ENCODE assay signal across 9 mouse cellular contexts in the genomic region with DNA sequence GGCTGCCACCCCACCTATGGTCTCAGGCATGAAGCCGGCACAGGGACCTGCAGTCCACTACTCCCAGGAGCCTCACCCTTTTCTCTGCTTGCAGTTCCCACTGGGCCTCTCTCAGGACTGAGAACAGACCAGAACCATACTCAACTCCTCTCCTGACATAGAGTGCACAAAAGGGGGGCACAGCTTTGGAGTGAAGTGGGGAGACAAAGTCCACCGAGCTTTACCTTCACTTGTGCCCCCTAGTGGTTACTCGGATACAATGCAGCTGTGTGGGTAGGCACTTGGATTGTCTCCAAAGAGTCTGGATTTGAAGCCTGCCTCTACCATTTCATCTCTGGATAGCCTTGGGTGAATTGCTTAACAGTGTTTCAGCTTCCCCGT.
DNase-seq lines count a peak whose midpoint lies in the region; ATAC-seq and TF ChIP-seq lines count a peak whose summit lies in the region.
"Had no signal": no experiment of that assay in that cellular context is flagged by ENCODE, and none has a peak within 500 bp of the region (broad histone marks: within the 10 kb centered on the region; RNA-seq: fewer than 3 reads in every experiment).

No protein-coding gene starts in this region.

- TF ChIP-seq EP300 in heart, adult 2 months (IDR thresholded peaks at IDR 0.05; ENCODE audit: insufficient read depth, low read depth, low read length), result no peak

- peak overlapping the region; percentile 51; the same call in 1 of the 2 replicates for H3K27ac ChIP-seq in heart, adult 2 months
- no peak overlapping the region for H3K27ac ChIP-seq in embryonic facial prominence, embryonic 11.5 days (replicated peaks; ENCODE audit: low read depth, low read length)
- peak overlapping the region; percentile 24; the same call in 1 of the 2 replicates for H3K27ac ChIP-seq in hindbrain, embryonic 10.5 days

- ATAC-seq in embryonic facial prominence, embryonic 11.5 days (replicated peaks; ENCODE audit: insufficient number of reproducible peaks, low FRiP score, low TSS enrichment, low read depth), result no peak
- ATAC-seq: Patski had no signal

- H3K9ac ChIP-seq in heart, adult 2 months (ENCODE audit: low read depth, low read length), result no peak overlapping the region
- H3K9ac ChIP-seq in embryonic facial prominence, embryonic 11.5 days (replicated peaks; ENCODE audit: low read length), result no peak overlapping the region

- no peak for TF ChIP-seq POLR2A in heart, adult 2 months (IDR thresholded peaks at IDR 0.05; ENCODE audit: insufficient read depth, low read depth, low read length)

- WGBS in heart, adult 2 months, result 26% methylated on average over 4 of the region's 4 CpGs
- 50% methylated on average over 4 of the region's 4 CpGs for WGBS in embryonic facial prominence, embryonic 11.5 days
- 49% methylated on average over 4 of the region's 4 CpGs for WGBS in hindbrain, embryonic 10.5 days

- peak in 1 of 2 experiments; percentile 18 for DNase-seq in heart, adult 2 months
- no peak for DNase-seq in heart, adult 11 months
- peak; percentile 65 for DNase-seq in ZHBTc4 (ENCODE audit: low read depth, low spot score)
- peak; percentile 66 for DNase-seq in embryonic facial prominence, embryonic 11.5 days (ENCODE audit: low spot score)
- DNase-seq in hindbrain, embryonic 10.5 days (ENCODE audit: low spot score), result peak; percentile 50
- peak; percentile 50 to 66 for DNase-seq in left cerebral cortex, postnatal 14 days (ENCODE audit: low spot score in 2 of 2)
- peak; percentile 76 for DNase-seq in retina, embryonic 14.5 days (ENCODE audit: low spot score)
- DNase-seq in gastrocnemius, adult 8-10 months (ENCODE audit: low spot score in 2 of 2), result no peak

- intact Hi-C loops in heart, adult 2 months (cut with DNase I), result no loop called here
- intact Hi-C loops in left cerebral cortex, postnatal 14 days (cut with DNase I), result loop anchor here (5.0 kb wide), 1 partner anchor 211 kb away; a partner anchor contains a TSS

- H3K4me1 ChIP-seq in heart, adult 2 months (ENCODE audit: control insufficient read depth, insufficient read depth, low read length), result no peaks in the 10 kb centered on the region
- H3K4me1 ChIP-seq in embryonic facial prominence, embryonic 11.5 days (ENCODE audit: control insufficient read depth, insufficient read depth, low read length), result no peaks in the 10 kb centered on the region
- H3K4me1 ChIP-seq in hindbrain, embryonic 10.5 days (replicated peaks), result peaks cover 11% of the 10 kb centered on the region

- no peak overlapping the region for H3K4me2 ChIP-seq in embryonic facial prominence, embryonic 11.5 days (ENCODE audit: low read depth, low read length)

- TF ChIP-seq CTCF in heart, adult 2 months (IDR thresholded peaks at IDR 0.05), result peak; percentile 70

- no peak overlapping the region; the same call in 1 of the 2 replicates for H3K4me3 ChIP-seq in heart, adult 2 months
- no peak overlapping the region for H3K4me3 ChIP-seq in embryonic facial prominence, embryonic 11.5 days (ENCODE audit: low read depth, low read length)
- H3K4me3 ChIP-seq in hindbrain, embryonic 10.5 days, result no peak overlapping the region

- no peaks in the 10 kb centered on the region for H3K9me3 ChIP-seq in embryonic facial prominence, embryonic 11.5 days (replicated peaks; ENCODE audit: control insufficient read depth, low read length)
- no peaks in the 10 kb centered on the region for H3K9me3 ChIP-seq in hindbrain, embryonic 10.5 days

- H3K79me2 ChIP-seq in heart, adult 2 months (replicated peaks; ENCODE audit: control insufficient read depth, insufficient read depth, low read length), result no peaks in the 10 kb centered on the region

- H3K36me3 ChIP-seq in heart, adult 2 months (ENCODE audit: control insufficient read depth, insufficient read depth, low read length), result no peaks in the 10 kb centered on the region
- no peaks in the 10 kb centered on the region for H3K36me3 ChIP-seq in embryonic facial prominence, embryonic 11.5 days (replicated peaks; ENCODE audit: control insufficient read depth, insufficient read depth, low read depth, low read length)
- H3K36me3 ChIP-seq in hindbrain, embryonic 10.5 days, result peaks cover 7% of the 10 kb centered on the region

- no peaks in the 10 kb centered on the region for H3K27me3 ChIP-seq in heart, adult 2 months (ENCODE audit: control insufficient read depth, insufficient read depth, low read length)
- H3K27me3 ChIP-seq in embryonic facial prominence, embryonic 11.5 days (ENCODE audit: control insufficient read depth, insufficient read depth, low read length), result no peaks in the 10 kb centered on the region
- peaks cover 22% of the 10 kb centered on the region for H3K27me3 ChIP-seq in hindbrain, embryonic 10.5 days (ENCODE audit: insufficient read depth, poor library complexity, severe bottlenecking)

Comparison
In these comparisons a context has a peak if more than half of its experiments do, and no peak if none do; other contexts are left out.
1. DNase-seq: peak in ZHBTc4 (single experiment), embryonic facial prominence, embryonic 11.5 days (single experiment), hindbrain, embryonic 10.5 days (single experiment), left cerebral cortex, postnatal 14 days (2 of 2) and retina, embryonic 14.5 days (single experiment); none in heart, adult 11 months (single experiment) and gastrocnemius, adult 8-10 months (0 of 2).